Mouse (Mus musculus) liver, adult 2 months (tissue): ENCODE results near the gene Rims1.

Experiments
- CTCF ChIP-seq: fragments of 200-500 bp; IDR thresholded peaks from 2 replicates; pipeline ENCODE4 v1.5.1; 2011; ENCODE audit warnings: low read depth, low read length, control low read depth
- POLR2A ChIP-seq: fragments of 200-500 bp; IDR thresholded peaks from 2 replicates; pipeline ENCODE4 v1.6.1; 2011; ENCODE audit warnings: low read length, control low read depth; ENCODE audit not compliant: insufficient read depth; ENCODE audit errors: extremely low read depth

GRCm38 (mm10) chr1:22265528-22265927, 540.3 kb downstream of the Rims1 start:
- no peak for TF ChIP-seq CTCF
- no peak for TF ChIP-seq POLR2A
